Mouse (Mus musculus) layer of hippocampus, postnatal 36 days (tissue): Measurements from ENCODE around the gene Pcsk6. TPM values are rescaled to one million over a fixed set of nuclear protein-coding genes. Genes with fewer than 3 reads are reported as not detected.

Experiments
- DNase-seq, 2 experiments: peaks; one replicate each; pipeline ENCODE4 v3.0.0; 2022
- total RNA-seq, 2 experiments: library from RNA; stranded (reverse); gene quantifications; 2 replicates each; pipeline ENCODE4 v1.2.3; 2021

Pcsk6 gene
- total RNA-seq, 2 experiments from 2014 or later, result 12.5 to 14.8 TPM

- DNase-seq, result no peak
These were observed 197.2 kb downstream of the Pcsk6 start, which contains the start of gene Snrpa1 for GRCm38 (mm10) chr7:66058703-66059102. Snrpa1 (plus strand) TSS chr7:66059003.

- DNase-seq, result peak; percentile 88
These were observed 198.8 kb downstream of the Pcsk6 start for GRCm38 (mm10) chr7:66060066-66060956.

- DNase-seq, result no peak
These were observed 199.5 kb downstream of the Pcsk6 start for GRCm38 (mm10) chr7:66061057-66061456.

- no peak for DNase-seq
These were observed 214.9 kb downstream of the Pcsk6 start for GRCm38 (mm10) chr7:66076411-66076810.

- peak; percentile 93 for DNase-seq
These were observed 218.1 kb downstream of the Pcsk6 start, which contains the start of gene Selenos for GRCm38 (mm10) chr7:66079364-66080230. Selenos (plus strand) TSS chr7:66079649.

- peak in 1 of 2 experiments; percentile 31 for DNase-seq
These were observed 218.7 kb downstream of the Pcsk6 start for GRCm38 (mm10) chr7:66080231-66080613.

- no peak for DNase-seq
These were observed 222.2 kb downstream of the Pcsk6 start for GRCm38 (mm10) chr7:66083757-66084156.

- no peak for DNase-seq
These were observed 223.0 kb downstream of the Pcsk6 start for GRCm38 (mm10) chr7:66084546-66084945.

GRCm38 (mm10) chr7:66087652-66088051 is 226.1 kb downstream of the Pcsk6 start:
- peak in 1 of 2 experiments; percentile 22 for DNase-seq

- no peak for DNase-seq
These were observed 226.5 kb downstream of the Pcsk6 start for GRCm38 (mm10) chr7:66088077-66088476.

- no peak for DNase-seq
These were observed 229.2 kb downstream of the Pcsk6 start for GRCm38 (mm10) chr7:66090676-66091190.

- DNase-seq, result no peak
These were observed 230.0 kb downstream of the Pcsk6 start for GRCm38 (mm10) chr7:66091553-66091952.

- no peak for DNase-seq
These were observed 231.1 kb downstream of the Pcsk6 start for GRCm38 (mm10) chr7:66092656-66093055.

- DNase-seq, result no peak
These were observed 232.6 kb downstream of the Pcsk6 start for GRCm38 (mm10) chr7:66094141-66094540.

- DNase-seq, result no peak
These were observed 237.3 kb downstream of the Pcsk6 start for GRCm38 (mm10) chr7:66098803-66099202.

Other genes with a start within 250 kb of the Pcsk6 start
- 10 to 100 TPM; 33.9 to 34.3 TPM for gene Tarsl2, start 216.8 kb upstream of the Pcsk6 start, total RNA-seq
- 10 to 100 TPM; 45.2 to 51.5 TPM for gene Tm2d3, start 170.6 kb upstream of the Pcsk6 start, total RNA-seq
- not detected for gene Gm45213, start 181.9 kb downstream of the Pcsk6 start, total RNA-seq
- 10 to 100 TPM; 34.1 to 35.0 TPM for gene Snrpa1, start 197.3 kb downstream of the Pcsk6 start, total RNA-seq
- 10 to 100 TPM; 53.5 to 55.9 TPM for gene Selenos, start 217.9 kb downstream of the Pcsk6 start, total RNA-seq
- gene Chsy1, start 247.8 kb downstream of the Pcsk6 start, total RNA-seq, result 10 to 100 TPM; 16.7 to 17.9 TPM